Mouse (Mus musculus) liver, embryonic 11.5 days (tissue): ENCODE measurements around the gene Sgk2. TPM values are rescaled to one million over a fixed set of nuclear protein-coding genes. Genes with fewer than 3 reads are reported as not detected.
A peak's percentile ranks its signal among the peaks of the same experiment; 100 is the strongest.

ENCODE experiments used
- ATAC-seq: fragments of 200-750 bp; cut with Nextera tagmentation; replicated peaks from 2 replicates; pipeline ENCODE4 v1.8.0; 2017; ENCODE audit warnings: moderate number of reproducible peaks, mild to moderate bottlenecking, moderate TSS enrichment, moderate library complexity; ENCODE audit not compliant: low FRiP score
- DNase-seq: peaks from one replicate; pipeline ENCODE4 v3.0.0-alpha.2; 2017; ENCODE audit warnings: low spot score
- H3K27ac ChIP-seq: fragments of 300-500 bp; sonication (generic); 2 replicates; pipeline ENCODE4 v1.5.1; 2014; ENCODE audit warnings: mild to moderate bottlenecking, low read depth, low read length, control low read depth
- H3K27me3 ChIP-seq: fragments of 300-500 bp; sonication (generic); replicated peaks from 2 replicates; pipeline ENCODE4 v1.6.1; 2014; ENCODE audit warnings: low read length, mixed read lengths; ENCODE audit not compliant: control insufficient read depth, insufficient read depth
- H3K36me3 ChIP-seq: fragments of 300-500 bp; sonication (generic); 2 replicates; pipeline ENCODE4 v1.6.1; 2014; ENCODE audit warnings: mild to moderate bottlenecking, low read length, moderate library complexity, mixed read lengths; ENCODE audit not compliant: control insufficient read depth, insufficient read depth
- H3K4me1 ChIP-seq: fragments of 300-500 bp; sonication (generic); replicated peaks from 2 replicates; pipeline ENCODE4 v1.6.1; 2014; ENCODE audit warnings: low read length, mixed read lengths; ENCODE audit not compliant: control insufficient read depth, insufficient read depth
- H3K4me2 ChIP-seq: fragments of 300-500 bp; sonication (generic); 2 replicates; pipeline ENCODE4 v1.6.1; 2014; ENCODE audit warnings: mild to moderate bottlenecking, control low read depth, moderate library complexity
- H3K4me3 ChIP-seq: fragments of 300-500 bp; sonication (generic); 2 replicates; pipeline ENCODE4 v1.5.1; 2014; ENCODE audit warnings: low read depth, low read length, control low read depth
- H3K9ac ChIP-seq: fragments of 300-500 bp; sonication (generic); 2 replicates; pipeline ENCODE4 v1.6.1; 2014; ENCODE audit warnings: low read depth, low read length, control low read depth
- H3K9me3 ChIP-seq: fragments of 300-500 bp; sonication (generic); 2 replicates; pipeline ENCODE4 v1.6.1; 2016; ENCODE audit warnings: low read length, inconsistent platforms, mixed read lengths; ENCODE audit not compliant: control insufficient read depth
- WGBS: fragments of 180-500 bp; shearing (Covaris S2); extraction: QIAGEN DNeasy Blood & Tissue Kit; methylation state at CpG from one replicate; pipeline ENCODE4 v1.1.7; 2014; 5-methylcytosine and 5-hydroxymethylcytosine counted together
- polyA plus RNA-seq: library from polyadenylated mRNA; unstranded; fragments of >200 nt; fragmentation: Nextera tagmentation; extraction: Ambion mirVana; gene quantifications from 2 replicates; pipeline ENCODE4 v1.2.1, GENCODE M21; 2014

The Sgk2 gene
- polyA plus RNA-seq, 1 experiment from 2014 or later = 2.8 TPM

DNA sequence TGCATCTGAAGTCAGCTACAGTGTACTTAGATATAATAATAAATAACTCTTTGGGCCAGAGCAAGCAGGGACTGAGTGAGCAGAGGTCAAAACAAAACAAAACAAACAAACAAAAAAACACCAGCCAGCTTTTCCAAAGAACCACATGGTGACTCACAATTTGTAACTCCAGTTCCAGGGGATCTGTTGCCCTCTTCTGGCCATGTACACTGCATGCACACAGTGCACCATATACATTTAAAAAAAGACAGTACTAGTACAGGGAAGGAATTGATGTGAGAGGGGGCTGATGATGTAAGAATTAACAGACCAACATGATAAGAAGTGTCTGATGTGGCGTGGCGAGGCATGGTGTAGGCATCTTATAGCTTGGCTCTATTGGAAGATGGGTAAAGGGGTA is 30.3 kb upstream of the Sgk2 start:
- H3K4me3 ChIP-seq = no peak overlapping the region
- no peak overlapping the region for H3K4me2 ChIP-seq
- peaks cover 2% of the 10 kb centered on the region; the same call in 1 of the 2 replicates for H3K27me3 ChIP-seq
- ATAC-seq = no peak
- H3K9ac ChIP-seq = no peak overlapping the region
- no peak for DNase-seq
- H3K4me1 ChIP-seq = no peaks in the 10 kb centered on the region
- 87% methylated on average over 2 of the region's 2 CpGs for WGBS
- H3K9me3 ChIP-seq = no peaks in the 10 kb centered on the region
- no peak overlapping the region for H3K27ac ChIP-seq
- H3K36me3 ChIP-seq = no peaks in the 10 kb centered on the region

DNA sequence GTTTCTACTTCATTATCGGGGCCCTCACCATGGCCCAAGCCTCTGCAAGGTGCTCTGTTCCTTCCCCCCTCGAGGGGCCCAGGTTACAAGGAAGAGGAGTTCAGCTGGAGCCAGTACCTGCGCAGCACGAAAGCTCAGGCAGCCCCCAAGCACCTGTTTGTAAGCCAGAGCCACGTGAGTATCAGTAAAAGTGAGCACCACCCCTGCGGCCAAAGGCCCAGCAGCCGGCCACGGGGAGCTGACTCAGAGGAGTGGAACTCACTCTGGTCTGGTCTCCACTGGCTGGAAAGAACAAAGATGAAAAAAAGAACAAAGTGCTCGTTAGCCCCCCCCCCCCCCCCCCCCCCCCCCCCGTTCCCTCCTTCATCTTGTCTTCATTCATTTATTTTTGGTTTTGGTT is 25.8 kb upstream of the Sgk2 start:
- Histone ChIP-seq H3K4me3 (no peak overlapping the region), H3K27ac (no peak overlapping the region), H3K4me2 (no peak overlapping the region), H3K9ac (no peak overlapping the region), H3K9me3 (no peaks in the 10 kb centered on the region), H3K4me1 (no peaks in the 10 kb centered on the region), H3K36me3 (no peaks in the 10 kb centered on the region), H3K27me3 (no peaks in the 10 kb centered on the region)
- DNase-seq (no peak), ATAC-seq (no peak)
- 65% methylated on average over 8 of the region's 10 CpGs for WGBS

- H3K27me3 ChIP-seq = no peaks in the 10 kb centered on the region
- H3K9ac ChIP-seq = no peak overlapping the region
- H3K36me3 ChIP-seq = no peaks in the 10 kb centered on the region
- no peak overlapping the region for H3K4me2 ChIP-seq
- H3K4me3 ChIP-seq = no peak overlapping the region
- 89% methylated on average over 2 of the region's 2 CpGs for WGBS
- ATAC-seq (no peak), DNase-seq (no peak)
- no peak overlapping the region for H3K27ac ChIP-seq
- H3K4me1 ChIP-seq = no peaks in the 10 kb centered on the region
- no peaks in the 10 kb centered on the region for H3K9me3 ChIP-seq
Observed at GRCm38 (mm10) chr2:162966734-162967133, 20.4 kb upstream of the Sgk2 start.

DNA sequence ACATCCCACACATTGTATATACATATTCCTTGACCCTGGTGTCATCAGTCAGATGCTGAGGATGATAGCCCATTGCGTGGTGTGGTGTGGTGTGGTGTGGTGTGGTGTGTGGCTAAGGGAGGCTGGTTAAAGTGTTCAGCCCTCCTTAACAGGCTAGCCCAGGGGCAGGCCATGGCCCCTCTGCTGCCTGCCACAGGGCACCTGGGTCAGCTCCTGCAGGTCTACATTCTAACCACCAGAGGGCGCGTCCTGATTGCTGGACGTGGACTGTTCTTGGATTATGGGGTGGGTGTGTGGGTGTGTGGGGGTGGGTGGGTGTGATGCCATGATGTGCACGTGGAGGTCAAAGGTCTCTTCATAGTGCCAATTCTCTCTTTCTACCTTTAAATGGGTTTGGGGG is 18.8 kb upstream of the Sgk2 start:
- peaks cover 3% of the 10 kb centered on the region; the same call in 1 of the 2 replicates for H3K4me1 ChIP-seq
- no peak overlapping the region for H3K4me3 ChIP-seq
- H3K4me2 ChIP-seq = no peak overlapping the region
- H3K9ac ChIP-seq = no peak overlapping the region
- no peaks in the 10 kb centered on the region for H3K9me3 ChIP-seq
- H3K27me3 ChIP-seq = no peaks in the 10 kb centered on the region
- H3K36me3 ChIP-seq = no peaks in the 10 kb centered on the region
- WGBS = 9% methylated on average over 5 of the region's 5 CpGs
- no peak for DNase-seq
- ATAC-seq = peak; percentile 23; the same call in 1 of the 2 replicates
- no peak overlapping the region for H3K27ac ChIP-seq

- H3K9me3 ChIP-seq = no peaks in the 10 kb centered on the region
- no peak overlapping the region for H3K4me2 ChIP-seq
- no peaks in the 10 kb centered on the region for H3K36me3 ChIP-seq
- no peak overlapping the region for H3K9ac ChIP-seq
- H3K27ac ChIP-seq = no peak overlapping the region
- no peak for ATAC-seq
- WGBS = 72% methylated on average over 3 of the region's 3 CpGs
- H3K27me3 ChIP-seq = no peaks in the 10 kb centered on the region
- peaks cover 9% of the 10 kb centered on the region; the same call in 1 of the 2 replicates for H3K4me1 ChIP-seq
- DNase-seq = no peak
- H3K4me3 ChIP-seq = no peak overlapping the region
Observed at GRCm38 (mm10) chr2:162969101-162969500, 18.0 kb upstream of the Sgk2 start.

GRCm38 (mm10) chr2:162970896-162971295 is 16.2 kb upstream of the Sgk2 start:
- Histone ChIP-seq H3K27ac (no peak overlapping the region), H3K36me3 (no peaks in the 10 kb centered on the region), H3K4me1 (peaks cover 9% of the 10 kb centered on the region; the same call in 1 of the 2 replicates), H3K4me3 (no peak overlapping the region), H3K9me3 (no peaks in the 10 kb centered on the region), H3K4me2 (no peak overlapping the region), H3K27me3 (no peaks in the 10 kb centered on the region), H3K9ac (no peak overlapping the region)
- DNase-seq (no peak), ATAC-seq (no peak)
- 75% methylated on average over 6 of the region's 6 CpGs for WGBS

GRCm38 (mm10) chr2:162972752-162973151 is 14.4 kb upstream of the Sgk2 start:
- no peak overlapping the region for H3K9ac ChIP-seq
- no peak overlapping the region for H3K4me2 ChIP-seq
- peaks cover 9% of the 10 kb centered on the region; the same call in 1 of the 2 replicates for H3K4me1 ChIP-seq
- no peaks in the 10 kb centered on the region for H3K27me3 ChIP-seq
- DNase-seq = no peak
- H3K4me3 ChIP-seq = no peak overlapping the region
- no peak; the same call in 1 of the 2 replicates for ATAC-seq
- WGBS = 31% methylated on average over 7 of the region's 7 CpGs
- H3K36me3 ChIP-seq = no peaks in the 10 kb centered on the region
- no peak overlapping the region for H3K27ac ChIP-seq
- no peaks in the 10 kb centered on the region for H3K9me3 ChIP-seq

- Histone ChIP-seq H3K9me3 (no peaks in the 10 kb centered on the region), H3K4me2 (no peak overlapping the region), H3K27me3 (no peaks in the 10 kb centered on the region), H3K4me3 (no peak overlapping the region), H3K27ac (no peak overlapping the region), H3K4me1 (peaks cover 9% of the 10 kb centered on the region; the same call in 1 of the 2 replicates), H3K36me3 (no peaks in the 10 kb centered on the region), H3K9ac (no peak overlapping the region)
- ATAC-seq (no peak), DNase-seq (no peak)
- WGBS = 67% methylated on average over 5 of the region's 5 CpGs
Observed at GRCm38 (mm10) chr2:162973206-162973605, 13.9 kb upstream of the Sgk2 start.

DNA sequence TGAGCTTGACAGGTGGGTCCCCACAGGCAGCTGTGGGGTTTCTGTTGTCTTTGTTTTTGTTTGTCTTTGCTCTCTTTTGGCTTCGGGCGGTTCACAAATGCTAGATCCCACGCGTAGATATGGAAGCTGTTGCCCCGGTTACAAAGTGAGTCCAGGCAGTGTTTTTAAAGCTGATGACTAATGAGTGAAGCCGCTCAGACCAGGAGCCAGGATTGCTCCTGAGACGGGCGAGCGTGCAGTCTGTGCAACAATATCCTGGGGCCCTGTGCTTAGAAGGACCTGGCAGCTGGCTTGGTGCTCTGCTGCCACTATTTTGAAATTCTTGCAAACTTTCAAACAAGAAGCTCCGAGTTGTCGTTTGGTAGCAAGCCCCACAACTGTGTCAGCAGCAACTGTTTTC is 13.5 kb upstream of the Sgk2 start:
- Histone ChIP-seq H3K27me3 (no peaks in the 10 kb centered on the region), H3K36me3 (no peaks in the 10 kb centered on the region), H3K9ac (no peak overlapping the region), H3K4me1 (peaks cover 9% of the 10 kb centered on the region; the same call in 1 of the 2 replicates), H3K27ac (no peak overlapping the region; the same call in 1 of the 2 replicates), H3K9me3 (no peaks in the 10 kb centered on the region), H3K4me3 (no peak overlapping the region), H3K4me2 (no peak overlapping the region)
- DNase-seq = no peak
- WGBS = 48% methylated on average over 11 of the region's 11 CpGs
- no peak for ATAC-seq
